Mouse (Mus musculus) midbrain, embryonic 14.5 days (tissue): ENCODE measurements around the gene 4930404H24Rik. TPM values are rescaled to one million over a fixed set of nuclear protein-coding genes. Genes with fewer than 3 reads are reported as not detected.

ENCODE experiments used
- ATAC-seq: fragments of 200-750 bp; cut with Nextera tagmentation; 2 replicates; pipeline ENCODE4 v1.8.0; 2017; ENCODE audit warnings: moderate number of reproducible peaks, moderate library complexity; ENCODE audit not compliant: low FRiP score, low TSS enrichment
- DNase-seq: peaks from one replicate; pipeline ENCODE4 v3.0.0-alpha.2; 2015
- H3K27ac ChIP-seq: fragments of 300-500 bp; sonication (generic); replicated peaks from 2 replicates; pipeline ENCODE4 v1.5.1; 2014; ENCODE audit warnings: mild to moderate bottlenecking, low read depth, low read length, moderate library complexity
- H3K27me3 ChIP-seq: fragments of 300-500 bp; sonication (generic); 2 replicates; pipeline ENCODE4 v1.6.1; 2014; ENCODE audit warnings: low read length, control low read depth, mixed read lengths; ENCODE audit not compliant: control insufficient read depth, insufficient read depth
- H3K36me3 ChIP-seq: fragments of 300-500 bp; sonication (generic); 2 replicates; pipeline ENCODE4 v1.6.1; 2014; ENCODE audit warnings: low read length, control low read depth; ENCODE audit not compliant: control insufficient read depth, insufficient read depth
- H3K4me1 ChIP-seq: fragments of 300-500 bp; sonication (generic); 2 replicates; pipeline ENCODE4 v1.6.1; 2014; ENCODE audit warnings: mild to moderate bottlenecking, antibody characterized with exemption, low read length, control low read depth; ENCODE audit not compliant: control insufficient read depth, insufficient read depth
- H3K4me2 ChIP-seq: fragments of 300-500 bp; sonication (generic); 2 replicates; pipeline ENCODE4 v1.6.1; 2014; ENCODE audit warnings: mild to moderate bottlenecking, low read length, moderate library complexity
- H3K4me3 ChIP-seq: fragments of 300-500 bp; sonication (generic); replicated peaks from 2 replicates; pipeline ENCODE4 v1.5.1; 2014; ENCODE audit warnings: low read depth, low read length
- H3K9ac ChIP-seq: fragments of 300-500 bp; sonication (generic); replicated peaks from 2 replicates; pipeline ENCODE4 v1.6.1; 2014; ENCODE audit warnings: mild to moderate bottlenecking, low read length, moderate library complexity
- H3K9me3 ChIP-seq: fragments of 300-500 bp; sonication (generic); 2 replicates; pipeline ENCODE4 v1.6.1; 2016; ENCODE audit warnings: low read length, control low read depth, mixed read lengths; ENCODE audit not compliant: control insufficient read depth
- WGBS: fragments of 180-500 bp; shearing (Covaris S2); extraction: QIAGEN DNeasy Blood & Tissue Kit; methylation state at CpG from one replicate; pipeline ENCODE4 v1.1.7; 2014; 5-methylcytosine and 5-hydroxymethylcytosine counted together
- polyA plus RNA-seq: library from polyadenylated mRNA; unstranded; fragments of >200 nt; fragmentation: Nextera tagmentation; extraction: Ambion mirVana; gene quantifications from 2 replicates; pipeline ENCODE4 v1.2.1, GENCODE M21; 2014

The 4930404H24Rik gene
- polyA plus RNA-seq: not detected in 2 replicates

DNA sequence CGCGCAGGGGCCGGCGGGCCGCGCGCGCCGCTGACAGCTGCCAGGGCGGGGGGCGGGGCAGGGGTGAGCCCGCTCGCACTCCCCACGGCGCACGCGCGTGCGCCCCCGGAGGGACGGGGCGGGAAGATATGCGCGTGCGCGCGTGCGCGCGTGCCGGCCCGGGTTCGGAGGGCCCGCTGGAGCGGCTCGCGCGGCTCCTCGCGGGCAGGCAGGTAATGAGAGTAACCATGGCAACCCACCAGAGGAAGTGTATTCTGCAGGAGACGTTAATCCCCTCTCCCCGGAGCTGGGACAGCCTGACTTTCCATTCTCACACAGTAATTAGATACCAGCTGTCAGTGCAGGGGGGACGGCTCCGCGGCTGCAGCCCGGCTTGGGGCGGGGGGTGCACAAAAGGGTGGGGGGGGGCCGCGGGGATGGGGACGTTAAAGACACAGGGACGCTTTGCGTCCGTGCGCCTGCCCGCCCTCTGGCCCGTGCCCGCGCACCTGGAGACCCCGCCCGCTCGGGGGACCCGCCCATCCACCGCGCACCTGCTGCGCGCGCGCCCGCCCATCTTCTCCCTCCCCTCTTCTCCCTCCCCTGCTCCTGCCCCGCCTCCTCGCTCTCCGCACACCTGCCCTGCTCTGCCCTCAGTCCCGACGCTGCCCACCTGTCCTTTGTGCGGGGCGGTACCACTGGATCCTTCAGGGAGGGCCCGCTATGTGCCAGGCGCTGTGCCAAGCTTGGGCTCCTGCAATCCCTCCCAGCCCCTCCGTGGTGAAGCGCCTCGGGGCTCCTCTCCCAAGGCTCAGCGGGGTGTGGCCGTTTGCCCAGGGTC, at the start of gene 4930404H24Rik:
4930404H24Rik (plus strand) TSS at position 218 of the 820 bp plus-strand sequence.
- DNase-seq (peak; percentile 98), ATAC-seq (peak; percentile 88)
- peak within 1 kb of the TSS; percentile 74 for H3K9ac ChIP-seq
- no peaks in the 10 kb centered on the region for H3K9me3 ChIP-seq
- H3K36me3 ChIP-seq: no peaks in the 10 kb centered on the region
- WGBS: under 1% methylated on average over 77 of the region's 83 CpGs
- H3K27ac ChIP-seq: peak within 1 kb of the TSS; percentile 98
- H3K4me2 ChIP-seq: peak within 1 kb of the TSS; percentile 94
- peaks cover 57% of the 10 kb centered on the region for H3K4me1 ChIP-seq
- H3K4me3 ChIP-seq: peak within 1 kb of the TSS; percentile 52
- H3K27me3 ChIP-seq: no peaks in the 10 kb centered on the region

DNA sequence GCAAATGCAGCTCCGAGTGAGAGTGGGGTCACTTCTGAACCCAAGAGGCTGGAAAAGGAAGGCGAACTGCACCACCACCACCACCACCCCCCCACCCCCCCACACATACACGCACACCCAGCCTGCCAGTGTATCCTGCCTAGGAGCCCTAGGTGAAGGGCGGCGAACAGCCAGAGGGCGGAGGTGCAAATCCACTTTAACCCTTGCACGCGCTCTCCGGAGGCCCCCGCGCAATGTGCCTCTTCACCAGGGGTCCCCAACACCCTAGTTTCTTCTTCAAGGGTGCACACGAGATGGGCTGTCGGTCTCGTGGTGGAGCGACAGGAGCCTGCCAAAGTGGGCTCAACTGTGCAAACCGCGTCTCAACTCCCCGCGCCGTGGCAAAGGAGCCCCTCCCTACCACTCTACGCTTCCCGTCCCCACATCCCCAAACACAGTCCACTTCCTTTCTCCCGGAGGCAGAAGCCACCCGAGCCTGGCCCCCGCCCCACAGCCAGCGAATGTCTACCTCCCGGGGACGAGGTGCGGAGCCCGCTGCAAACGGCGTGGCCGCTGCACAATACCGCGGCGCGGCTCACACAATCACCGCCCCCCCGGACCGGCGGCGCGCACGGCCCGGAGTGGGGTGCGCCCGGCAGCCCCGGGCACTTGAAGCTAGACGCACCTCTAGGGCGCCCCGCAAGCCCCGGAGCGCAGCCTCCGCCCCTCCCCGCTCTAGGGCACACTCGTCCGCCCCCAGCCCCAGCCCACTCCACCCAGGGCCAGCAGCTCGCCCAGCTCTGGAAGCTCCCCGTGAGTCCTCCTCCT, 49.0 kb upstream of the 4930404H24Rik start:
- peak overlapping the region; percentile 87 for H3K4me2 ChIP-seq
- peak overlapping the region; percentile 93 for H3K4me3 ChIP-seq
- ATAC-seq: peak; percentile 66
- under 1% methylated on average over 58 of the region's 59 CpGs for whole genome bisulfite sequencing
- no peaks in the 10 kb centered on the region for H3K27me3 ChIP-seq
- peak overlapping the region; percentile 95 for H3K9ac ChIP-seq
- H3K27ac ChIP-seq: peak overlapping the region; percentile 95
- H3K4me1 ChIP-seq: peaks cover 28% of the 10 kb centered on the region
- no peaks in the 10 kb centered on the region for H3K36me3 ChIP-seq
- DNase-seq: peak; percentile 68
- H3K9me3 ChIP-seq: no peaks in the 10 kb centered on the region

DNA sequence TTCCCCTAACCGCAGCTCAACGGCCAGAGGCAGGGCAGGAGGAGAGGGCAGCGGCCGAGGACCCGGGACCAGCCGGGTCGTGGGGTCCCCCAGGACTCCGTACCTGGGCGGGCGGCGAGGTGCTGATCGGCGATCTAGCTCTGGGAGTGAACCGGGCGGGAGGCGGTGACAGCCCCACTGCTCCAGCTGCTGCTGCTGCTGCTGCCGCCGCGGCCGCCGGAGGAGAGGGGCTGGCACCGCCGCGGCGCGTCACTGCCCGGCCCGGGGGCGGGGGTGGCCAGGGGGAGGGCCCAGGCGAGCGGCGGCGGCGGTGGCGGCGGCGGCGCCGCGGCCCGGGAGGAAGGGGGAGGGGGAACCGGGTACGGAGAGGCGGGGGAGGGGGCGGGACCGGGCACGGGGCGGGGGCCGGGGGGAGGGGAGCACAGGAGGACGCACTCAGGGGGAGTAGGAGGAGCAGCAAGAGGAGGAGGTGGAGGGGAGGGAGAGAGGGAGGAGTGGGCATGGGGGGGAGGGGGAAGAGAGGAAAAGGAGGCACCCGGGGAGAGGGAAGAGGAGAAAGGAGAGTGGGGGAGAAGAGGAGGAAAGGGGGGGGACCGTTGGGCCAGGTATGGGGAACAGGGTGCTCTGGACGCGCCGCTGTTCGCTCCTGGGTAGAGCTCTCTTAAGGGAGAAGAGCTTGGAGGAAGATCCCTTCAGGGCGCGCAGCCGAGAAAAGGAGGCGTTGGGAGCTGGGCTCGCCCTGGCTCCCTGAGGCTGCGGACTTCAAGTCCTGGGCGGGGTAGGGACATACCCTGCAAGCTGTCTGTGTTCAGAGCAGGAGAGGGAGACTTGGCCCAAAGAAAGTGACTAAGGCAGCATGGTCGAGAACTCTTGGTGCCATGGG, 48.1 kb upstream of the 4930404H24Rik start:
- DNase-seq (peak; percentile 88), ATAC-seq (peak; percentile 82)
- peaks cover 28% of the 10 kb centered on the region for H3K4me1 ChIP-seq
- H3K9me3 ChIP-seq: no peaks in the 10 kb centered on the region
- H3K27me3 ChIP-seq: no peaks in the 10 kb centered on the region
- H3K4me2 ChIP-seq: peak overlapping the region; percentile 87
- WGBS: under 1% methylated on average over 50 of the region's 64 CpGs
- H3K4me3 ChIP-seq: peak overlapping the region; percentile 93
- H3K9ac ChIP-seq: peak overlapping the region; percentile 95
- H3K36me3 ChIP-seq: no peaks in the 10 kb centered on the region
- peak overlapping the region; percentile 95 for H3K27ac ChIP-seq

DNA sequence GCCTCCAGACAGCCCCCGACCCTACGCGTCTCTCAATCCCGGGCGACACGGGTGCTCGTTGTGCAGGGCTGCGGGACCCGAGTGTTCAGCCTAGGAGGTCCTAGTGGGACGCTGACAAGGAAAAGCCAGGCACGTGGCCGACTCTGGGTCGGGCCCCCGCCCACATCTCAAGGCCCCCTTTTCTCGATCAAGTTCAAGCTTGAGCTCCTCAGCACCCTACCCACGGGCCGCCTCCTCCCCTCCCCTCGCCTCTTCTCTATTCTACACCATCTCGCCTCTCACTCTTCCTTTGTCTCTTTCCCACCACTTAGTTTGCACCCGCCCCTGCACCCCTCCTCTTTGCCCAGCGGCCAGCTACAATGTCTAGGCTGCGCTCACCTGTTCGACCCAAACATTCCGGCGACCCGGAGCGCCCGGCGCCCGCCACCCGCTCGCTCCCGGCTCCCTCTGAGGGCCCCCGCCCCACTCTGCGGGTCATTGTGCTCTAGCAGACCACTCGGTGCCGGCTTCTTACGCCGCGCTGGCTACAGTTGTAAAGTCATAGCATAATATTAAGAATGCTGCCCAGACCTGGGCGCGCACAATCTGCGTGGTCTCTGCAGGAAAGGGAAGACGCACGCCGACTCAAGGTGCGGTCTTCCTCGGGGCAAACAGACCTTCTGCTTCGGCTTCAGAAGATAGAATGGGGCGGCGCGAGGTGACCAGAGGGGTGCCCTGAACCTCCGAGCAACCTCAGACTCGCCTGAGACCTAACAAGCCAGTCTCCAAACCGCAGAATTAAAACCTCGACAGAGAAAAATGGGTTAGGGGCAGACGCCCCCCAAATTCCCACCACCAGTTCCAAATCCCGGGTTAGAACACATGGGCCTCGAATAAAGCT, 47.2 kb upstream of the 4930404H24Rik start:
- H3K4me3 ChIP-seq: peak overlapping the region; percentile 93
- no peaks in the 10 kb centered on the region for H3K27me3 ChIP-seq
- under 1% methylated on average over 59 of the region's 59 CpGs for WGBS
- H3K36me3 ChIP-seq: no peaks in the 10 kb centered on the region
- peak overlapping the region; percentile 95 for H3K9ac ChIP-seq
- H3K9me3 ChIP-seq: no peaks in the 10 kb centered on the region
- peak; percentile 55 for ATAC-seq
- peak overlapping the region; percentile 95 for H3K27ac ChIP-seq
- peaks cover 26% of the 10 kb centered on the region for H3K4me1 ChIP-seq
- peak overlapping the region; percentile 87 for H3K4me2 ChIP-seq
- peak; percentile 75 for DNase-seq

DNA sequence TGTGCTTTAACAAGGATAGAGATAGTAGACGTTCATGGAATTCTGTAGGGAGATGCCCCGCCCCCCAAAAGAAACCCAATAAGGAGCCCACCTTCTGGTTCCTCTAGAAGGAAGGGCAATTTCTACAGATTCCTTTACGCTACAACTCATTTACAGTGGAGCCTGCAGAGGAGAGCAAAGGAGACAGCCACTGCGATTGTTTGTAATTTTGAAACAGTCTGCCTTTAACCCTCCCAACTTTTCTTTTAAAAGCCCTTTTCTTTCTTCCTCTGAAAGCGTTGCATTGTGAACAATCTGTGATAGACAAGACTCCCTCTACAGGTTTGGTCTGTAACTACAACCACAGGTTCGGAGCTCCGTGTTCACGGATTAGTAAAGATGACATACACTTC, 46.6 kb upstream of the 4930404H24Rik start:
- WGBS: 0% methylated on average over 8 of the region's 8 CpGs

DNA sequence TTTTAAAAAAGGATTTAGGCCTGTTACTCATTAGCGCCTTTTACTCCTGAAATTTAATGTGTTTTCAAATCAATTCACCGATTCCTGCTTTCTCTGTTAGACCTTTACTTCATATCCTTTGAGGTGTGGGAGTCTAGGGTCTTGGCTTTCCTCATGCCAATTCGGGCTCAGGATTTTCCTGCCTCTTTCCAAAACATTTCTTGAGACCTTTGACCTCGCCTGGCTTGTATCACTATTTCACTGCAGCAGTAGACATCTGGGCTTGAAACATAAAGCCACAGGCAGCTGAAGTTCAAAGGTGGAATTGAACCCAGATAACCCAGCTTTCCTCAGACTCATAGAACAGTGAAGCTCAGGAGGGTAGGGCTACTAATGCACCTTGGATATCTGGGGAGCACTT, 46.1 kb upstream of the 4930404H24Rik start:
- H3K27ac ChIP-seq: 0 out of 2 replicates have a peak overlapping the region, but pooled peaks have one; percentile 95

More for the DNA sequence above, 46.6 kb upstream of the 4930404H24Rik start:
- Histone ChIP-seq H3K4me3 (peak overlapping the region; percentile 93), H3K4me1 (peaks cover 20% of the 10 kb centered on the region), H3K9me3 (no peaks in the 10 kb centered on the region), H3K4me2 (peak overlapping the region; percentile 87), H3K9ac (peak overlapping the region; percentile 95), H3K27ac (peak overlapping the region; percentile 95), H3K27me3 (no peaks in the 10 kb centered on the region), H3K36me3 (no peaks in the 10 kb centered on the region)
- peak; percentile 93 for DNase-seq
- ATAC-seq: no peak

DNA sequence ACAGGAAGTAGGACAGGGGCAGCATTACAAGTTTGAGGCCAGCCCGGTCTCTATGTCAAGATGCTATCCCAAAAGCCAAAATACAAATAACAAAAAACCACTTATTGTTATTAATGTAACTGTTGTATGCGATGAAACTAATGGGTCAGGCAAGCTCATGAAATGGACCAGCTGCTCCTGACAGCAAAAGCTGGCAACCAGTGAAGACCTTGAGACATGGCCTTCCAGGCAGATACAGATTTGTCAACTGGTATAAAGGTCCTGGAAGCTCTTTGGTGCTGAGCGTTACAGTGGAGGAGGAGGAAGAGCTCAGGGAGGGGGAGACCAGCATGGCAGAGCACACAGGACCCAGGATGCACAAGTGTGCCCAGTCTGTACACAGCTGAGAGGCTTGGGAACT, 44.9 kb upstream of the 4930404H24Rik start:
- no peak overlapping the region for H3K4me3 ChIP-seq
- no peaks in the 10 kb centered on the region for H3K9me3 ChIP-seq
- H3K9ac ChIP-seq: no peak overlapping the region
- peaks cover 3% of the 10 kb centered on the region for H3K4me1 ChIP-seq
- no peak overlapping the region for H3K27ac ChIP-seq
- no peaks in the 10 kb centered on the region for H3K27me3 ChIP-seq
- ATAC-seq (no peak), DNase-seq (no peak)
- 88% methylated on average over 3 of the region's 3 CpGs for WGBS
- H3K4me2 ChIP-seq: no peak overlapping the region
- H3K36me3 ChIP-seq: no peaks in the 10 kb centered on the region

More for the DNA sequence above, 46.1 kb upstream of the 4930404H24Rik start:
- ATAC-seq: no peak
- 26% methylated on average over 4 of the region's 4 CpGs for WGBS
- no peak overlapping the region for H3K9ac ChIP-seq
- H3K4me3 ChIP-seq: no peak overlapping the region
- no peaks in the 10 kb centered on the region for H3K27me3 ChIP-seq
- peak overlapping the region; percentile 87 for H3K4me2 ChIP-seq
- no peak for DNase-seq
- no peaks in the 10 kb centered on the region for H3K36me3 ChIP-seq
- peaks cover 15% of the 10 kb centered on the region for H3K4me1 ChIP-seq
- no peaks in the 10 kb centered on the region for H3K9me3 ChIP-seq
